Mouse (Mus musculus): ENCODE results near the gene Taar9. TPM values are rescaled to one million over a fixed set of nuclear protein-coding genes. Genes with fewer than 3 reads are reported as not detected.
"Not testable (repeated sequence)": the region's sequence is repeated elsewhere in the genome, so short reads cannot be mapped to it uniquely, and the experiment has no call there.

The Taar9 gene
- polyA plus RNA-seq, 1 experiment from 2014 or later: not detected

DNA sequence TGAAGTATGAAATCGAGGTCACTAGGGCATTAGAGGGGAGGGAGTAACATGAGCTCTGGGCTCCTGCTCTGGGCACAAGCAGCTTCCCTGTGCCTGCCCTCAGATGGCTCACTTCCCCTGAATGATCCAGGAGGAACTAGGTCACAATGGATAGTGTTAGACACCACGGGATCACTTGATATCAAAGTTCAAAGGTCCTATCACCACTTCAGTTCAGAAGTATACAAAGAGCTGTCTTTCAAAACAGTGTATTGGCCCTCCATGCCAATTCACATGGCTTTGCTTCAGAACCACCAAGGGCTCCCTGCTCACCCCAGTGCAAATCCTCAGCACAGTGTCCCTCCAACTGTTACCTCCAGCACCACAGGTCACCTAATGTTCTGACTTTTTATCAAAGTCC, 34.6 kb downstream of the Taar9 start:
- not testable (repeated sequence) for ATAC-seq (ENCODE audit: insufficient read depth, low FRiP score, low read depth); H3K27ac ChIP-seq

GRCm38 (mm10) chr10:24058986-24059385, 50.3 kb downstream of the Taar9 start:
- 75% methylated on average over 3 of the region's 3 CpGs for WGBS
- no peak overlapping the region for H3K9ac ChIP-seq
- no peak overlapping the region for H3K27ac ChIP-seq
- H3K9me3 ChIP-seq: no peaks in the 10 kb centered on the region
- no peaks in the 10 kb centered on the region for H3K4me1 ChIP-seq
- H3K36me3 ChIP-seq: no peaks in the 10 kb centered on the region
- ATAC-seq (ENCODE audit: insufficient read depth, low FRiP score, low read depth): no peak
- H3K4me2 ChIP-seq: no peak overlapping the region
- no peak overlapping the region for H3K4me3 ChIP-seq (replicated peaks)
- H3K27me3 ChIP-seq (replicated peaks): no peaks in the 10 kb centered on the region

More for the DNA sequence above, 34.6 kb downstream of the Taar9 start:
- WGBS: 45% methylated on average over 2 of the region's 2 CpGs
- not testable (repeated sequence) for H3K4me2 ChIP-seq; H3K27me3 ChIP-seq (replicated peaks); H3K4me1 ChIP-seq; H3K36me3 ChIP-seq; H3K9ac ChIP-seq; H3K4me3 ChIP-seq (replicated peaks); H3K9me3 ChIP-seq

Other genes with a start within 250 kb of the Taar9 start
- 3.0 and 4.1 TPM in 2 replicates for gene Vnn1, start 214.8 kb downstream of the Taar9 start, polyA plus RNA-seq (2015; fragmentation: Nextera tagmentation; extraction: Ambion mirVana)
- gene Taar1, start 189.2 kb downstream of the Taar9 start, polyA plus RNA-seq (2015; fragmentation: Nextera tagmentation; extraction: Ambion mirVana): not detected in 2 replicates
- not detected in 2 replicates for gene Taar2, start 171.0 kb downstream of the Taar9 start, polyA plus RNA-seq (2015; fragmentation: Nextera tagmentation; extraction: Ambion mirVana)
- gene Taar3, start 160.0 kb downstream of the Taar9 start, polyA plus RNA-seq (2015; fragmentation: Nextera tagmentation; extraction: Ambion mirVana): not detected in 2 replicates
- not detected in 2 replicates for gene Taar4, start 149.0 kb downstream of the Taar9 start, polyA plus RNA-seq (2015; fragmentation: Nextera tagmentation; extraction: Ambion mirVana)
- not detected in 2 replicates for gene Taar5, start 138.8 kb downstream of the Taar9 start, polyA plus RNA-seq (2015; fragmentation: Nextera tagmentation; extraction: Ambion mirVana)
- not detected in 2 replicates for gene Taar6, start 123.9 kb downstream of the Taar9 start, polyA plus RNA-seq (2015; fragmentation: Nextera tagmentation; extraction: Ambion mirVana)
- not detected in 2 replicates for gene Taar7a, start 116.1 kb downstream of the Taar9 start, polyA plus RNA-seq (2015; fragmentation: Nextera tagmentation; extraction: Ambion mirVana)
- not detected in 2 replicates for gene Taar7b, start 109.6 kb downstream of the Taar9 start, polyA plus RNA-seq (2015; fragmentation: Nextera tagmentation; extraction: Ambion mirVana)
- gene Taar7d, start 82.3 kb downstream of the Taar9 start, polyA plus RNA-seq (2015; fragmentation: Nextera tagmentation; extraction: Ambion mirVana): not detected in 2 replicates
- not detected in 2 replicates for gene Taar7e, start 71.9 kb downstream of the Taar9 start, polyA plus RNA-seq (2015; fragmentation: Nextera tagmentation; extraction: Ambion mirVana)
- not detected in 2 replicates for gene Taar7f, start 60.0 kb downstream of the Taar9 start, polyA plus RNA-seq (2015; fragmentation: Nextera tagmentation; extraction: Ambion mirVana)
- gene Taar8a, start 33.0 kb downstream of the Taar9 start, polyA plus RNA-seq (2015; fragmentation: Nextera tagmentation; extraction: Ambion mirVana): not detected in 2 replicates
- gene Taar8b, start 17.2 kb downstream of the Taar9 start, polyA plus RNA-seq (2015; fragmentation: Nextera tagmentation; extraction: Ambion mirVana): not detected in 2 replicates
- gene Taar8c, start 7.6 kb downstream of the Taar9 start, polyA plus RNA-seq (2015; fragmentation: Nextera tagmentation; extraction: Ambion mirVana): not detected in 2 replicates
- 87.8 and 91.1 TPM in 2 replicates for gene Stx7, start 39.8 kb upstream of the Taar9 start, polyA plus RNA-seq (2015; fragmentation: Nextera tagmentation; extraction: Ambion mirVana)
- 10.9 and 14.9 TPM in 2 replicates for gene Moxd1, start 114.0 kb upstream of the Taar9 start, polyA plus RNA-seq (2015; fragmentation: Nextera tagmentation; extraction: Ambion mirVana)